Mouse (Mus musculus): ENCODE measurements around the gene Nr1i2.
"Not testable (repeated sequence)": the region's sequence is repeated elsewhere in the genome, so short reads cannot be mapped to it uniquely, and the experiment has no call there.

Gene Nr1i2

DNA sequence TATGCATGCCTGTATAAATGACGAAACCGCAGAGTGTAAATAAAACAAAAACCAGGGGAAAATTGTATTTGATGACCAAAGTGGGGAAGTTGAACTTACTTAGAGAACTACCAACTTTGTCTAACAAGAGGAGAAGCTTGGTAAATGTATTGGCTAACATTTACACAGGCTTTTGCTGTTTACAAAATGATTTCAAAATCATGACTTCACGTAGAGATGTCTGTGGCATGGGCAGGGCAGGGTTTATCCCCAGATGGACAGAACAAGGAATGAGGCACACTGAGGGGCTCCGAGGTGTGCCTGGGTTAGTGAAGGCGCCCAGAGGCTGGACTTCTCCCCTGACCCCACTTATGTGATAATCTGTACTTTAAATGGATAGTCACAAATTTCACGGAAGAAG, 7.3 kb downstream of the Nr1i2 start:
- no peak for DNase-seq (ENCODE audit: low spot score)

DNA sequence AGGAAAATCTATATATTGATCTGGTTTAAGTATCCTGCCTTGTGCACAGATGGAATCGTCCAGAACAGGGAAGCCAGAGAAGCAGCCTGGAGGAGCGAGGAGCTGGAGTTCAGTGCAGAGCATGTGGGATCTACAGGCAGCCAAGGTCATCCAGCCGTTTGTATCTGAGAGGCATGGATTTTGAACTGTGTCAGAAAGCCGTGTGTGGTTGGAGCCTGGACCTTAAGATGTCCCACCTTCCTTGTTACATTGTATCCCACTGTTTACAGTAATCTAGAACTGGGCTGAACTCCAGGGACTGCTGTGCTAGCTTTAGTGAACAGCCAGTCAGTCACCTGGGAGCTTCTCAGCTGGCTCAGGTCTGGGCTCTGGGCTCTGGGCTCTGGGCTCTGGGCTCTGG, 8.1 kb downstream of the Nr1i2 start:
- DNase-seq (ENCODE audit: low spot score) = no peak

DNA sequence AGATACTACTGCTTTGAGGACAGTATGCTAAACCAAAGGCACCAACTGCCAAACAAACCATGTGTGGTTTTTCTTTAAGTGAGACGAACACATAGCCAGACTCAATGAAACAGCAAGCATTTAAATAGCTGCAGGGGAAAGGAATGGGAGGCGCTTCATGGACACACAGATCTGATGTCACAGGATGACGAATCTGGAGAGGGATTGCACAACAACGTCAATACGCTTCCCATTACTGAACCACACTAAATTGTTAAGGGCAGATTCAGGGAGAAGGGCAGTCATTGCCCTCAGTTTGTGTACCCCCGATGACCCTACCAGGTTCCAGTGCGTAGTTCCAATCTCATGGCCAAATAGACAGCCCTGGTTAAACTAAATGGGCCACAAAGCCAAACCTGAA, 8.8 kb downstream of the Nr1i2 start:
- no peak for DNase-seq (ENCODE audit: low spot score)

DNA sequence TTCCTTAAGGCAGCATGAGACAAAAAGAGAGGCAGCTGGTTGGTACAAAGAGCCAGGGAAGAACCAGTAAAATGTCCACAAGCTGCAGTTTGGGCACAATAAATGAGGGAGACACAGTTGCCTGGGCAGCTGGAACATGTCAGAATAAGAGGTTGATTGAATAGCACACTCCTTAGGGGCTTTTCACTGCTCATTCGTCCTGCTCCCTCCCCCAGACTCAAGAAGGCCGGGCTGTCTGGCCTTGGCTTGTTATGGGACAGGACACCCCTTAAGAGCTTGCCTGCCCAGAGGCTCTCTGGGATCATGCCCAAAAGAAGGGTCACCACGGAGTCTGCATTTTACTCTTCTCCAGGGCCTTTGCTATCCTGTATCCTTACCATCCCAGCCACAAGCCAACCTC, 11.3 kb downstream of the Nr1i2 start:
- no peak for DNase-seq (ENCODE audit: low spot score)

DNA sequence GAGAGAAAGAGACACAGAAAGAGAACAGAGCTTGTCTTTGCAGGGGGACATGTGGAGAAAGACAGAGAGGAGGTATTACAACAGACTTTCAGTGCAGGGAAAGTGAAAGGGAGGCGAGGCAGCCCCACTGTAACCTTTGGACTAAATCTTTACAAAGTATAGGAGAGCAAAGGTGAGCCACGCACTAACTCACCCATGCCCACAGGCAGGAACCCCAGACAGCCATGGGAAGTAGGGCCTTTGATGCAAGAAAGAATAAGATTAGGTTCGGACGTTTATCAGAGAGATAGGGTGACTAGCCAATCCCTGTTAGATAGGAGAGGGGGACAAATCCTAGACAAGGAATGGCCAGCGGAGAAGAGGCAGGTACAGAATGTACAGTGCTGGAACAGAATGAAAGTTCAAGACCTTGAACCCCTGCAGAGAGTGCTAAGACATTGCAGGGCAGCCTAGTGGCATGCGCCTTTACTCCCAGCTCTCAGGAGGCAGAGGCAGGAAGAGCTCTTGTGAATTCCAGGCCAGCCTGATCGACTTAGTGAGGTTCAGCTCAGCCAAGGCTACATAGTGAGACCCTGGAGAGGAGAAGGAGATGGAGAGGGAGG, 12.0 kb downstream of the Nr1i2 start:
- no peak for DNase-seq (ENCODE audit: low spot score)

DNA sequence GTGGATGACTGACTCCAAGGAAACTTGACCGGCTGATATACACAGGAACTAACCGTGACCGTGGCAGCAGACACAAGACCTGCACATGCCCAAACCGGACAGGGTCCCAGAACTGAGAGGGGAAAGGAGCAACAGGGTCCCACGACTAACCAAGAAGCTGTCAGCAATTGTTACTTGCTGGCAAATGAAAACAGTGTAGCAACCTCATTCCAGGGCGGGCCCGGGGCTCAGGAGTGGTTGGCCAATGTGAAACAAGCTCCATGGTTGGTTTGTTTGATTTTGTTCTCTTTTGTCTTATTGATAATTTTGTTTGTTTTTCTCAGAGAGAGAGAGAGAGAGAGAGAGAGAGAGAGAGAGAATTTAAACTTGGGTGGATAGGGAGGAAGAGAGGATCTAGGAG, 13.7 kb downstream of the Nr1i2 start:
- DNase-seq (ENCODE audit: low spot score) = no peak

DNA sequence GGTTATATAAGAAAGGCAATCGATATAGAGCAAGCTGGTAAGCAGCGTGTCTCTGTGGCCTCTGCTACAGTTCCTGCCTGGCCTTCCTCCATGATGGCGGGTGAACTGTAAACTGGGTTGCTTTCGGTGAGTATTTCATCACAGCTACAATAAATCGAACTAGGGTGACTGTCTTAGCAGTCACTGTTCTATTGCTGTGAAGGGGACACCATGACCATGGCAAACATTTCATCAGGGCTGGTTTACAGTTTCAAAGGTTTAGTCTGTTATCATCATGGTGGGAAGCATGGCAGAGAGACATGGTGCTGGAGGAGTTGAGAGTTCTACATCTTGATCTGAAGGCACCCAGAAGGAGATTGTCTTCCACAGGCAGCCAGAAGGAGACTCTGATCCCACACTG, 14.8 kb downstream of the Nr1i2 start:
- no peak for DNase-seq (ENCODE audit: low spot score)

DNA sequence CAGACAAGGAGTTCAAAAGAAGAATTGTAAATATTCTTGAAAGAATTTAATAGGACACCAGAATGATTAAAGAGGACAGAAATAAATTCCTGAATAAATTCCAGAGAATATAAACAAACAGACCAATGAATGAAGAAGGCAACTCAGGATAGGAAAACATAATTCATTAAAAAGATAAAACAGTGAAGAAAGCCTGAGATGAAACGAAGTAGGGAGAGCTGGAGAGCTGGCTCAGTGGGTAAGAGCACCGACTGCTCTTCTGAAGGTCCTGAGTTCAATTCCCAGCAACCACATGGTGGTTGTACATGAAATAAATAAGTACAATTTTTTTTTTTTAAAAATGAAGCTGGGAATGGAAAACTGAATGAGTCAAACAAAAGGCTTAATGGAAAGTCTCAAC, 19.9 kb downstream of the Nr1i2 start:
- no peak for DNase-seq (ENCODE audit: low spot score)

DNA sequence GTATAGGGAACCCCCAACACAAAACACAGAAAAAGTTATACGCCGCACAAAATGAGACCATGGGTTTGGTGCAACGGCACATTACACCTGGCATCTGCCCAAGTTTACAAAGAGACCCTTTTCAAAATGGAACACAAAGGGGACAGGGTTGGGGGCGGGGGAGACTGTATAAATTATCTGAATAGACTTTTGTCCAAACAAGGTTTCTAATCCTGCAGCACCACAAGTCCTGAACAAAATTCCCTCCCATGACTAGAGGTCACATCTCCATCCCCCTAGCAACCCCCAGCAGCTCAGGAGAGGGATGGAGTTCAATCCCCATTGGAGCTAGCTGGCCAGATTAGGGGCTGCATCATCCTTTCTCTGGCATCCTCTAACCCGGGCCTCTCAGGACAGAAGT, 22.1 kb downstream of the Nr1i2 start:
- DNase-seq (ENCODE audit: low spot score) = no peak

DNA sequence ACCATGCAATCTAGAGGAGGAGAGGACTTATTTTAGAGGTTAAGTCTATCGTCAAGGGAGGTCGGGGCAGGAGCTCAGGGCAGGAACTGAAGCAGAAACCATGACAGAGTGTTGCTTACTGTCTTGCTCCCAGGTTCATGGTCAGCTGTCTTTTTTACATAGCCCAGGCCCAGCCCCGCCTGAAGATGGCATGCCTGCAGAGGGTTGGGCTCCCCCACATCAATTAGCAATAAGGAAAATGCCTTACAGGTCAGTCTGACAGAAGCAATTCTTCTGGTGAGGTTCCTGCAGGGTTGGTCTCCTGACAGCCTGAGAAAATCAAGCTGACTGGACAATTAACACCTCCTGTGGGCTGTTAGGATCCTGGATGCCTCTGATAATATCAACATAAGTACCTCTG, 23.0 kb downstream of the Nr1i2 start:
- no peak for DNase-seq (ENCODE audit: low spot score)

DNA sequence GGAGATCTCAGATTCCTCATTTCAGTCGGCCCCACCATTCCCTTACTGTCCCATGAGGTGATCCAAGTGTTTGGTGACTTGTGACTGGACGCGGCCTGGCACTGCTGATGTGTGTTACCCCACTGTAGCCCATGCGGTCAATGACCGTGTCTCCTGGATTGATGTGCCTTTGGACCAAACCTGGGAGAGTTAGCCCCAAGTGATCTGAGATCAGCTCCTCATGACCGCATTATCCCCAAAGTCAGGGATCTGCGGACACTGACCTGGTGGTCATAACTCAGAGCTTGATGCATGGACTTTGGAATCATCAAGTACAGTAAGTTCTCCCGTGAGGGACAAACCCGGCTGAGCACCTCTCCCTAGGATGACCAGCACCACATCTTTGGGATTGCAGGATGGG, 38.7 kb downstream of the Nr1i2 start:
- no peak for DNase-seq (ENCODE audit: low spot score)

DNA sequence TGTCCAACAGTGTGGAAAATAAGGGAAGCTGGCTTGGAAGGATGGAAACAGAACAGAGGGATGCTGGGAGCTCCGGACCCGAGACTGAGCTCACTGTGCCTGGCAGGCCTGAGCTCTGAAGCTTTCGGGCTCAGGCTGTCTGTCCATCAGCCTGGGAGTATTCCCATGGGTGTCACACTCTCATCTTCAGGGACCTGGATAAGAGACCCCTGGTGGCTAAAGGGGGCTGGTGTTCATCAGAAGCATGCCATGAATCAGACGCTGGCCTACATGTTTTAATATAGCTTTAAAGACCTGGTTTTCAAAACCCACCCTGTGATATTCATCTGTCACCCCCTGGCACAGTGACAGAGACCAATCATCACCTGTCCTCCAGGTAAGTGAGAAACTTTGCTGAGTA, 39.5 kb downstream of the Nr1i2 start:
- no peak for DNase-seq (ENCODE audit: low spot score)

DNA sequence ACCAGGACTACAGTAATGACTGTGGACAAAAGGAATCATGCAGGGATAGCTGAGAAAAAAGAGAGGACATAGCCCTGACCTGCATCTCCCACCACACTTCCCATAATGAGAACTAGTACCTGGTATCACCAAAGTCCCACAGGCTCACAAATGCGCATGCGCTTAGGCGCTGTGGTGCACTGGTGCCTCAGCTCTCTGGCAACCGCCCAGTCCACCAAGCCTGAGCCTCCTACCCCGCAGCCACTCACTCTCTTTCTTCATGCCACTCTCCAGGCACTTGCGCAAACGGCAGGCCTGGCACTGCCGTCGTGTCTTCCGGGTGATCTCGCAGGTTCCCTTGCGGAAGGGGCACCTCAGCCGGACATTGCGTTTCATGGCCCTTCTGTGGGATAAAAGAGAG, 40.6 kb downstream of the Nr1i2 start:
- DNase-seq (ENCODE audit: low spot score) = no peak

DNA sequence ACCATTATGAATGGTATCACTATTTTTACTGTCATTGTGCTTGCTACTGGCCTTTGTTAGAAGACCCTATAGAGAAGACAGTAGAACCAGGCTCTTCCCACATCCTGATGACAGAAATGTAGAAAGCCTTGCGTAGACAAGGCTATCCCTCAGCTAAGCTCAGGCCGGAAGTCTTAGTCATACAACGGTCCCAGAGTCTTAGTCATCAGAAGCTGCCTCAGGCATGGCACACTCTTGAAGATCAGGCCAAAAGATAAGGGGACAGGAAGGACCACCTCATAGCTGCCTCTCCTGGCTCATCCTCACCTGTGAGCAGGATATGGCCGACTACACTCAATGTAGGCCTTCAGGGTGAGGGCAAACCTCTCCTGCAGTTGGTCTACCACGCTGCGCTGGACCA, 44.2 kb downstream of the Nr1i2 start:
- DNase-seq (ENCODE audit: low spot score) = no peak

DNA sequence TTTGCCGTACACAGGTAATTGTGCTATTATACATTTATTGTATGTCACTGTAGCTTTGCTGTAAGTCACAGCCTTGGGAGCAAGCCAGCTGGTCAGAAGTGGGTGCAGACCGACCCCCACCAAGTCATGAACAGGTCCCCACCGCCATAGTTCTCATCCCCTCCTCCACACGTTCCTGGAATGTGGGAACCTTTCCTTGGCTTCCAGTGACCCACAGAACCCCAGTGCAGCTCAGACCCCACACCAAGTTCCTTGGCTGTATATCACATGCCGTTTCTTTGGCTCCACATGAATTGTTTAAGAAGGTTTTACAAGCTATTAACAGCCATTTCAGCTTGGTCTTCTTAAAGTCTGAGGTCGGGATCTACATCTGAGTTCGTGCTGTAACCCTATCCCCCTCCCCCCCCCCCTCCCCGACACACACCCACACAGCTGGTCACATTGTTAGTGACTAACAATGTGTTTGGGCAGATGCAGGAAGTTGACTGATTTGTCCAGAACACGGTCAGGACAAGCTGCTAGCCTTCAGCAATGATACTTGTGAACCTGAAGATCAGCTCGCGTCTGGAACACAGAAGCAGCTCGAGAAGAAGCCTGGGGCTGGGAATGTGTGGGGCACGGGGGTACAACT, 46.2 kb downstream of the Nr1i2 start:
- no peak for DNase-seq (ENCODE audit: low spot score)

DNA sequence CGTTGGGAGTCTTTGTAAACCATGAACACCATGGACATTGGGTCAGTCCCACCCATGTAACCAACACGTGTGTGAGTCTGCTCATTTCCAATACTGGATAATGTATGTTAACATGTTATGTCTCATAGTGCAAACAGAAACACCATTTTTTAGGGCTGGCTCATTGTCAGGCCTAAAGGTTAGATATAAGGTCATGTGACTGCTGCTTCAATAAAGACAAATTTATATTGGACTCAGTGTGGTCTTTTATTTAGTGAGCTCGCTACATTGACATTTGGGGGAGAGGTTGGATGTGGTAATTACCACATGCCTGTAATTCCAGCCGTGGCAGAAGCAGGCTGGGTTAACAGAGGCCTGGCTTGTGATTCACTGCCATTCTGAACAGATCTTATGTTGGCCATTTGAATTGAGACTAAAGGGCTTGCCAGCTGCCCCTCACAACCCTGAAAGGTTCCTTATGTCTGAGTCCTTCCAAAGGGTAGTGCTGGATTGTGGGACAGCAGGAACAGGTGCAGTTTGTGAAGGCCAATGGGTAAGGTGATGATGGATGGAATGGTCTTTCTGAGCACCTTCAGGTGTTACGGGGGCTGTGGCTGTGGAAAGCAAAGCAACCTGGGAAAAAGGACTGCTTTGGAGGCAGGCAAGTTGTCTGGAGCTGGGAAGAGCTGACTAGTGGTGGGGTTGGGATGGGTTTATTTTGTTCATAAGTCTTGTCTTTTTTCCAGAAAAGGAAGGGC, 48.6 kb downstream of the Nr1i2 start:
- DNase-seq (ENCODE audit: low spot score) = no peak

DNA sequence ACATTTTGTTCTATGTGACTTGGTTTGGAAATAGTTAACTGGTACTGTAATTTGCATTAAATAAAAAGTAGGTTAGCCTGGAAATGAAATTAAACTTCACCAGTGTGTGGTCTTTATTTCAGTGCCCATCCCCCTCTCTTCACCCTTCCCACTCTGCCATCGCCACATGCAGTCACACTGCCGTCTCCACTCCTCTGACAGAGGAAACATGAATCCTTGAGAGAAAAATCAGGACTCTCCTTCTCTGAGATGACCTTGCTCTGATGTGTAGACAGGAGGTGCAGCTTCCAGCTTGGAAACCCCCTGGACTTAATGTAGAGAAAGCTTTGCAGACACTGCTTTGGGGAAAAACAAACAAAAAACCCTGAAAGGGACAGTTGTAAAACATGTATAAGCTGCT, 49.2 kb downstream of the Nr1i2 start:
- DNase-seq (ENCODE audit: low spot score) = no peak

DNA sequence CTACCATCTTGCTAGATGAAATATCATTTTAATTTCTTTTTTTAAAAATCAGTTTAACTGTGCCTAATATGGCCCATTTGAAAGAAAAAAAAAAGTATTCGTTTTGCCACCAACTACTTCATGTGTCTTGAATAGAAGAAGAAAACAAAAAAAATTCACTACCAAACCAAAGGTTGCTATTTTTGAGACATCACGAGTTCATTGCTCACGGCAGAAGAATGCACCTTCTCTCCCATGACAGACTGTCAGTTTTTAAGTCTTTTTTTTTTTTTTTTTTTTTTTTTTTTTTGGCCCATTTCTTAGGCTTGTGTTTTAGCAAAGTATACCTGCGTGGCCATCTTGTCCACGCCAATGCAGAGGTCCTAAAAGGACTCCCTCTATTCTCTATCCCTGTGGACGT, 50.5 kb downstream of the Nr1i2 start:
- no peak for DNase-seq (ENCODE audit: low spot score)

DNA sequence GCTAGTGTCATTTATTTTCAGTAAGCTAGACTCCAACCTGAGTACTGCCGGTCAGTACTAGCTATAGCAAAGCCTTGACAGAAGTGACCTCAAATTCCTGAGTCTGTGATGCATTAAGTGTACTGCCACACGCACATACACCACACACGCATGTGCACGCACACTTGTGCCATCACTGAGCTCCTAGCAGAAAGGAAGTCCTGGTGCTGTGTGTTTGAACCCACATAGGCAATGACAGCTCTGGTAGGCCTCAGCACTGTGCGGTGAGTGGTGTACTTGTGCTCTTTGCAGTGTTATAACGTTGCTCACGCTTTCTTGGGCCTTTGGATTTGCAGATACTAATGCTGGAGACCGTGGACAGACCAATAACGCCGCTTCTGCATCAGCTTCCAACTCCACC, 54.5 kb downstream of the Nr1i2 start:
- no peak for DNase-seq (ENCODE audit: low spot score)

DNA sequence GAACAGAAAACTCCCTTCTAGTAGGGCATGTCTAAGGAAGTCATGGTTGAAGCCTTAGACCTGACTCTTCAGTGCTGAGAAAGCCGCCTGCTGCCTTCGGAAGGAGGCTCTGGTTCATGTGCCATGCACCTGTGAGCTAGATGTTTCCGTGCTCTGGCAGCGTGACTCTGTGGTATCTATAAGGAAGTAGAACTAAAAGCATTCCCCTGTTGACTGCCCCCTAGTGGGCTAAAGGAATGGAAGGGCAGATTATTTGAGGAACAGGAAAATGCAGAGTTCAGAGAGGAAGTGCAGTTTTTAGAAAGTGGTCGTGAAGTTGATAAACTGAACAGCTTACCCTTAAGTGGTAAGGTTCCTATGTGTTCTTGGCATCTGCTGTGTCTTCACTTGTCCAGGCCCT, 54.9 kb downstream of the Nr1i2 start:
- DNase-seq (ENCODE audit: low spot score) = peak; percentile 75

DNA sequence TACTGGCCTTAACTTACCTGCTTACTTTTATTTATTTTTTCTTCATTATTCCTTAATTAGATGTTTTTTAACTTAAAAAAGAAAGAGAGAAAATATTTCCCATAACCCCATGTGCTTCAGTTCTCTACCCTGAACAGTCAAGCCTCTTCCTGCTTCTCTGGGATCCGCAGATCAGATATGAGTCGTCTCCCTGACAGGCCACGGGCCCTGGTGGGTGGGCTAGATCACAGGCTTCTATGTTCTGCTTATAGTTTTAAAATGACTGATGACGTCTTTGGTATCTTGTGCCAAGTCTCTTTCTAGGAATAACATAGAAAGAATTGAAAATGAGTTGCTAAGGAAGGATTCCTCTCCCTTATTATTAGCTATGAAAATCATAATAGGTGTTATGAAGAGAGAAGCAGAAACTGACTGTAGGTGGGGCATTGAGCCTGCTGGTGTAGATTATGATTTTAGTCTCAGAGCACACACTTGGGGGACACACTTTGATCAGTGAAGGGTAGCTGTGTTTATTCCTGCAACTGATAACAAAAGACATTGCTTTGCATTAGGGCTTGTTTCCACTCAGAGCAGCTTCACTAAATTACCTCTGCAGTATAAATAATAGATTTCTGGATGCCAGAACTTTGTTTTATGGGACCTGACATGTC, 57.6 kb downstream of the Nr1i2 start:
- DNase-seq (ENCODE audit: low spot score) = no peak

DNA sequence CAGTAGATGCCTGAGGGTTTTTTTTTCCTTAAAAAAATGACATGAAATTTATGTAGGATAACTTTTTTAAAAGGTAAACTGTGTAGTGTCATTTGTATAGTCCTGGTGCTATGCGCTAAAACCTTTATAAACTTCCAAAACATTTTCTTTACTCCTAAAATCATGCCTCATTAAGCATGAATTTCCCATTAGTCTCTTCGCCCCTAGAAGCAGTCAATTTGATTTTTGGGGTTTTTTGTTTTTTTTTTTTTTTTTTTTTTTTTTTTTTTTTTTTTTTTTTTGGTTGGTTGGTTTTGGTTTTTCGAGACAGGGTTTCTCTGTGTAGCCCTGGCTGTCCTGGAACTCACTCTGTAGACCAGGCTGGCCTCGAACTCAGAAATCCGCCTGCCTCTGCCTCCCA, 72.1 kb downstream of the Nr1i2 start:
- not testable (repeated sequence) for DNase-seq (ENCODE audit: low spot score)

DNA sequence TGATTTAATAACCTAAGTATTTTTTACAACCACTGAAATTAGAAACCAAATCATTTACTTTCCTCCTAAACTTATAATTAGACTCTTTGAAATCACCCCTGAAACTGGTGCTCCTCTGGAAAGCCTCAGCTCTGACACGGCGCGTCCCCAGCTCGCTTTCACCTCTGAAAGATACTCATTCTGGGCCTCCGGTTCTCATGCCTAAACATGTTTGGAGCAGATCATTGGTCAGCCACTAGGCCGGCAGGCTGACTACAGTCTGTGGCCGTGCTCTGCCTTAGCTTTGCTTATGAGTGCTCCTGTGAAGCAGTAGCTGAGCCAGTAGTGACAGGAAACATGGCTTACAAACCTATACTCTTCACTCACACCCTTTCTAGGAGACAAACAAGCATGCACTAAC, 89.4 kb downstream of the Nr1i2 start:
- no peak for DNase-seq (ENCODE audit: low spot score)

All from layer of hippocampus, adult 11-12 months (tissue).